Mouse (Mus musculus): ENCODE results near the gene Kcnc4.

Kcnc4 gene

DNA sequence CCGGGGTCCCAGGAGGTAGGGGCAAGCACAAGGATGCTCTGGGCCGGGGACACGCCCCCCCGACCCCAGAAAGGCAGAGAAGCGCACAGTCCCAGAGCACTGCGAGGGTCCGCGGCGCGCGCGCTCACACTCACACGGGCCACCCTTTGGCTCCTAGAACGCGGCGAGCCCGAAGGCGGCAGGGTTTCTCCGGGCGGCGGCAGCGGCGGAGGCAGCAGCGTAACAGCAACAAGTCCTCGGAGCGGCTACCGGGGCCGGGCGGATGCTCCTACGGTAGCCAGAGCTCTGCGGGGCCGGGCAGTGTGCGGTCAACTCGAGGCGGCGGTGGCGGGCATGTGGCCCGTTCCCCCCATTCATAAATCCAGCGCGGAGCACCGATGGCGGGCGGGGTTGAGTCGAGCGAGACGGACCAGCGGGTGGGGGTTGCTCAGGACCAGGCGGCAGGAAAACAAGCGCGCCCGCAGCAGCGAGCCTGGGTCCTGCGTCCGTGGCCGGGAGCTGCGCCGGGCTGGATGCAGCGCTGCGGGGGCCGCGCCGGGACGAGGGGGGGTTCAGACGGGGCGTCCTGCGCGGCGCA is at the start of gene Kcnc4:
Gene Kcnc4, minus strand, starts transcription at position 357 of the 577 bp plus-strand sequence.
- DNase-seq: no peak

DNA sequence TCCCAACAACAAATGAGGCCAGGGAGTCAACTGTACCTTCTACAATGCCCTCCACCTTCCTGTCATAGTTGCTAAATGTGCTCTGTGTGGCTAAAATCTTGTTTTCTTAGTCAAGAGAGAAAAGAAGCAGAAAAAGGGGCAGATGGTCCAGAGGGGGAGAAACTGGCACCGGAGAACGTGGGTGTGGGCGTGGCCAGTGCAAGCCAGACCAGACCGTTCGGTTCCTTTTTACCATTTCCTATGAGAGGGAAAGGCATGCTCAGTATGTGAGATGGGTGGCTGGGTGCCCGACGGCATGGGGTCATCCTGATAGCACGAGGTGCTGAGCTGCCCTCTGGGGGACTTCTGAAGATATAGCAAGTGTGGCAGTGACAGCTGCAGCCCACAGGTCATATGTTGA is 49.3 kb upstream of the Kcnc4 start:
- DNase-seq: no peak

DNA sequence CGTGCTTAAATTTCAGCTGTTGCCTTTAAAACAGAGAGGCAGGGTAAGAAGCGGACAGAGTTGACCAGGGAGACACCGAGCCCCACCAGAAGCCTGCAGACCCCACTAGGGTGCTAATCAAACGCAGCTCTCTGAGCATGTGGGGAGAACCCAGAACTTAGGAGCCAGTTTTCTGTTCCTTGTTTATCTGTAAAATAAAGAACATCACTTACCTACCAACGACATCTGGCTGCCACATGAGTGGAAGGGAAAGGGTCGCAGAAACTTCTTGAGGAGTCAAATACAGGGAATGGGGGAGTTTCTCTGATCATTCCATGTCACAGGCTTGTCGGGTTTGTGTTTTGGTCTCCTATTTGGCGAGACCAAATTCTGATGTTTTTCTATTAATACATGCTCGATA is 48.6 kb upstream of the Kcnc4 start:
- DNase-seq: no peak

DNA sequence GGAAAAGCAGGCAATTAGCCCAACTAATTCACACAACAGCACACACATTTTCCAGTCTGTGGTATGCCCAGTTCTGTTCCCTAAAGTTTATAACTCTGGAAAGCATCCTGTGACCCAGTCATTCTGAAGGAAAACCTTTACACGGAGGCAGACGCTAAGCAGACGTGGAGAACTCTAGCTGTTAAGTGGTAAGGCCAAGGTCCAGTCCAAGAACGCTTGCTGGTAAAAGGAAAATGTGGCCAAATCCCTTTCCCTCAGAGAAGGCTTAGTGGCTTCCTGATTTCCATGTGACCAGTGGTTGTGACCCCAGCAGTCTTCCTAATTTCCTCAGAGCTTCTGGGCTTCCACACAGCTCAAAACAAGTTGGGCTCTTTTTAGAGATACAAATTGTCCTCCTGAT is 47.2 kb upstream of the Kcnc4 start:
- DNase-seq: no peak

DNA sequence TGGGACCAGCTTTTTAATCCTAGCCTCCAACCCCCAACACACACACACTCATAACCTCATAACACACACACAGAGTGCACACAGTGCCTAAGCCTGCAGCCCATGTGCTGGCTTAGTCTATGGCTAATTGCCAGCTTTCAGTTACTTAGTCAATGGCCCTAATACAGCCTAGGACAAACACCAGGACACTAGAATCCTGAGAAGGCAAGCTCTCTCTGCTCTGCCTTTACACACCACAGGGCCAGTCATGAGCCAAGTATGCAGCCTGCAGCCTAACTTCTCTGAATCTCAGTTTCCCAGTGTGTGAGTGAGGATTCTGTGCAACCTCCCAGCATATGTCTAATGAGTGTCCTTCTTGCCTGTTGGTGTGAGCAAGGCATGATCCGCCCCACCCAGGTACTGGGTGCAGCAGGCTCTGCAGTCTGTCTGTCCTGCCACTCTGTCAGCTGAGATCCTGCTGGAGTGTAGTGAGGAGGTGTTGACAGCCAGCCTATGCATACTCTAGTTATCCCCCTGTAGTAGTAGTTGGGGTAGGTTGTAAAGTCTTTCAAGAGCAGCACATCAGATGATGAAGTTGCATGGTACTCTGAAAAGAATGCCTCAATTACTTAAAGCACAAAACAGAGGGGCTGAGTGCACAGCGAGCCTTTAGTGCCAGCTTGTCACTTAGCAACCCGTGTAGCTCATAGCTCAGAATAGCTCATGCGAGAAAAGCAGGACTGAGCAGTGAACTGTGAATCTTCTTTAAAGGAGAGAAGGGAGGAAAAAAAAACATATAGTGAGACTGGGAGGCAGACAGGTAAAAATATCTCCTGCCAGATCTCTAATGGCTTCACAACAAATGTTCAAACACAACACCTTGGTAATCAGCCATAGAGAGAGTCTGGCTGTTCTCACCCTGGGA is 46.4 kb upstream of the Kcnc4 start:
- DNase-seq: no peak

DNA sequence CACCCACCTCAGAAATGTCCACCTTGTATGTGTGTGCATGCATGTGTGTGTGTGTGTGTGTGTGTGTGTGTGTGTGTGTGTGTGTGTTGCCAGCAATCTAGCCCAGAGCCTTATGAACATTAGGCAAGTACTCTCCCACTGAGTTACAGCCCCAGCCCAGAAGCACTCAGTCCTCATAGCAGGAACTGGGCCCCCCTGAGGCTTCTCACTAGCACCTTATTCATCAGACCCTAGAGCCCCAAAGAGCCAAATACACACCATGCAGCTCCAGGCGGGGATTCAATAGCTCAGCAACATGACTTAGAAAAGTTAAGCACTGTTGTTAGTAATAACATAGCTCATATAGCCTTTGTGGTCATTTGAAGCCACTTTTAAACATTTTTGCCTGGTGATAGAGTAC is 45.2 kb upstream of the Kcnc4 start:
- DNase-seq: no peak

DNA sequence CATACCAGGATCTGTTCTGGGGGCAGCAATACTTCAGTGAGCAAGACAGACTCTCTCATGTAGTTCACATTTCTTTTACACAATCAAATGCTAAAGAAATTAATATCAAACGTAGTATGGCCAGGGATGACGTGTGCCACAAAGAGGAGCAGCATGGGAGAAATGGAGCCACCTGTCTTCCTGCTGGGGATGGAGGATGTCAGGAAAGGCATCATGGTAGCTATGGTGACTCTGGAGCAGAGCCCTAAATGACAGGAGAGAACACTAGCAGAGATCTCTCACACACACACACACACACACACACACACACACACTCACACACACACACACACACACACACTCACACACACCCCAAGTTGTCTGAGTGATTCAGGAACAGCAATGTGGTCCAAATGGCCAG is 44.4 kb upstream of the Kcnc4 start:
- no peak for DNase-seq

DNA sequence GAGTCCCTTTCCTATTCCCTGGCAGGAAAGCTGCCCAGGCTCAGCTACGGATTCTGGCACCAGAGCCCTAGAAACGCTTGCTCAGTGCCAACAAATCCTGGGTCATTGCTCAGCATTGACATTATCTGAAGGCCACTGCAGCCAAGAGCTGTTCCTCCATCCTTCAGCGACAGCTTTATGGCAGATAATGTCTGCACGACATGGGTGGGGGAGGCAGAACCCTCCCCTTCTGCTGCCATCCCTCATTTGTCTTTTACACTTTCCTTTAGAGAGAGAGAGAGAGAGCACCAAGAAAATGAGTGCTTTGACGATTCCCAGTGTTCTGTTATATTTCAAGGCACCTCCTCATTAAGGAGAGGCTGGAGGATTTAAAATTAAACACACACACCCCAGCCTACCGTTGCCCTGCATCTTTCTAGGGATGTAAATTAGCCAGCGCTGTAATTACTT is 42.4 kb upstream of the Kcnc4 start:
- DNase-seq: no peak

DNA sequence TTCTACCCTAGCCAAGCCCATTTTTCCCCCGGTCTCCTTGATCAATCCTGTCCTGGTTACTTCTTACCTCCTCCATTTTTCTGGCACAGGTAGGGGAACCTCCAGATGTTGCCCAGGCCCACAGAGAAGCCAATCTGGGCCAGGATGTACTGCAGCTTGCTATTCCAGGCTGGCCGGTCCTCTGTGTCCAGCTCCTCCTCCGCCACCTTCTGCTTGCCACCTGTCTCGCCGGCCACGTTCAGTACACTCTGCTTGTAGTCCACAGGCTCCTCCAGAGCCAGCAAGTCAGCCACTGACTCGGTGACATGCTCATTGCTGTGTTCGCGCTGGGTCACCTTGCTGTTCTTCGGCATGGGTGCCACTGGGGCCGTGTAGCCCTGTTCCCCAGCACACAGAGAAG is 40.9 kb upstream of the Kcnc4 start:
- DNase-seq: no peak

DNA sequence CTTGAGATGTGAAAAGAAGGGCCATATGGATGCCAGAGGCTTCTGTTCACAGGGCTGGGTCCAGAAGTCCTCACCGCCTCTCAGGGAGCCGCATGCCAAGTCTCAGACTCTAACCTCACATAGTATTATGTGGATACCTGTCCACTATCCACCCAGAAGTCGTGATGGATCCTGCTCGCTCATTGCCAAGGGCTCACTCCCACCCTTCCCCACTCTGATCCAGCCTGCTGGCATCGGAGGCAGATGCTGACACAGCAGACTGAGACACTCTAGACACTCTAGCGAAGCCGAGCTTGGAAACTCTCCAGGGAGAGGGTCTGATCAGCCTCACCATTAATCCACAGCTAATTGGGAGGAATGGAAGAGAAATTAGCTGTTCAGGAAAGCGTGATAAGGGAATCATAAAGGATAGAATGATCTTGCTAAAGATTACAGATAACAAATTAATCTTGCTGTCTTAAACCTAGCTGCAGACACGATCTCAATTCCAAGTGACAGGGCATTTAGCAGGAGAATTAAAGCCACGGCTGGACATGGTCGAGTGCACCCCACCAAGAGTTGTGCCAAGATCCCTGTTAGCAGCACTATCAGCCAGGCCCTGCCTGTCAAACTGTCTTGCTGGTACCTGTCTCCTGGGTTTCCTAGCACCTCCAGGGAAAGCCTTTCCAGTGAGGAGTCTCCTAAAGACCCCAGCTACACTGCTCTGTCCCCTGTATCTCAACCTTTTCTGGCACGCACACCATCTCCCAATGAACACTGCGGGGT is 36.9 kb upstream of the Kcnc4 start:
- DNase-seq: no peak

DNA sequence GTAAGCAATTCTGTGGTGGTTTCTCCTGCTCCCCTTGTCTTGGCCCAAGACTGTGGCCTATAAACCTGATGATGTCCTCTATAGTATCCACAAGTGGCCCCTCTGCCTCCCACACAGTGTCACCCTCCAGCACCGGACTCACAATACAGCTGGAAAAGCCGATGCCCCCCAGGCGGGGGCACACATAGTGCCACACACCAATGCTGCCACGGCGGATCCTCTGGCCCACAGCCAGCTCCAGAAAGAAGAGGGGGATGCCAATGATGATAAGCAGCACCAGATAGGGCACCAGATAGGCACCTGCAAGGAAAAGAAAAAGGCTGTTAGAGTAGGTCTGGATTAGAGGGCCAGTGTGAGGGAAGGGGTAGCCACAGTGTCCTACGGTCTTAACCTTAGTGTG is 36.2 kb upstream of the Kcnc4 start:
- no peak for DNase-seq

DNA sequence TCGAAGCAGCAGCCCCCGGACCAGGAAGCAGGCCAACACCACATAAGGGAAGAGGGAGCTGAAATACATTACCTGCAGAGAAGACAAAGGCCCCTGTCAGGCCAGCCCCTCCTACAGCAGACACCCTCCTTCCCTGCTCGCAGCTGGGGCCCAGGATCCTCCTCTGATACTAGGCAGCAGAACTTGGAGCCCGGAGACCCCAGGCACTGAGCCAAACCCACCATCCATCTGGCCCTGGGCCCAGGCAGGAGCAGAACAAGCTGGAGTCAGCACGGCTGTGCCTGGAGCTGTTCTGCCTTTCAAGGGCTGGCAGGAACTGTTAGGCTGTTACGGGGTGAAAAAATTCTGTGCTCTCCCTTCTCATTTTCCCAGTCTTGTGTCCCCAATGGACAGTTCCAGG is 32.1 kb upstream of the Kcnc4 start:
- DNase-seq: no peak

DNA sequence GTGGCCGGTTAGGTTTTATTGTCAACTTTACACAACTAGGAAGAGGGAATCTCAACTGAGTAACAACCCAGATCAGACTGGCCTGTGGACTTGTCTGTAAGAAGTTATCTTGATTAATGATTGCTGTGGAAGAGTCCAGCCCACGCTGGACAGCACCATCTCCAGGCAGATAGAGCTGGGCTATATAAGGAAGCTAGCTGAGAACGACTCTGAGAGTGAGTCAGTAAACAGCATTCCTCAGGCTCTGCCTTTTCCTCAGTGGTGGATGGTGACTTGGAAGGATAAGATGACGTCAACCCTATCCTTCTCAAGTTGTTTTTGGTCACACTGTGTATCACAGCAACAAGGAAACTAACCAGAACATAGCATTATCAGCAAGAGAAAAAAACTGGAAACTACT is 29.3 kb upstream of the Kcnc4 start:
- DNase-seq: no peak

DNA sequence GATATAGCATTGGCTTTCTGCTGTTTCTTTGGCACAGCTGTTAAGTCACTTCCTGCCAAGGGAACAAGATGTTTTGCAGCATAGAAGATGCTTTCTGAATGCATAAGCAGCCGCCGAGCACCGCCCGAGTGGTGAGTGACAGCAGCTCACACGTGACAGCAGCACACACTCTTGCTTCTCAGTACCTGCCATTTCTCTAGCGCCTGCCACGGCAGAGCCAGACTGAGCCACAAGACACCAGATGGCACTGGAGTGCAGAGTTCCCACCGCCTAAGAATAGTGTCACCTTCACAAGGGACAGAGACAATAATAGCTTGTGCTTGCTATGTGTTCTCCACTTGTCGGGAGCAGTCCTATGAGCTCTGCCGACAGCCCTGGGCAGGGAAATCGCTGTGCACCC is 23.9 kb upstream of the Kcnc4 start:
- no peak for DNase-seq

DNA sequence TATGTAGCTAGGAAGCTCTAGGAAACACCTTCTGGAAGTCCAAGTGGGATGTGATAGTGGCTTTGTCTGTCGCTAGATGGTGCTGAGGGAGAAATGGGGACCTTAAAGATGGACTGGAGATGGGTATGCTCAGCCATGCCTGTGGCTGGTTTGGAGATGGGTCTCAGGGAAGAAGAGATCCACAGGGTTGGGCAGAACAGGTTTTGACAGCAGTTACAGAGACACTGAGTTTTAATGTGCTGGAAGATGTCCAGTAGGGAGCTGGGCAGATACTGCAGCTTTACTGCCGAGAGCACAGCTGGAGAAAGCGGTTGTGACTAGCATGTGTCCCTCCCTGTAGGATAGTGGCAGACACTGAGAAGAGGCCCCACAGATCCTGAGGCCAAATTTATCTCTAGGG is 21.3 kb upstream of the Kcnc4 start:
- DNase-seq: no peak

DNA sequence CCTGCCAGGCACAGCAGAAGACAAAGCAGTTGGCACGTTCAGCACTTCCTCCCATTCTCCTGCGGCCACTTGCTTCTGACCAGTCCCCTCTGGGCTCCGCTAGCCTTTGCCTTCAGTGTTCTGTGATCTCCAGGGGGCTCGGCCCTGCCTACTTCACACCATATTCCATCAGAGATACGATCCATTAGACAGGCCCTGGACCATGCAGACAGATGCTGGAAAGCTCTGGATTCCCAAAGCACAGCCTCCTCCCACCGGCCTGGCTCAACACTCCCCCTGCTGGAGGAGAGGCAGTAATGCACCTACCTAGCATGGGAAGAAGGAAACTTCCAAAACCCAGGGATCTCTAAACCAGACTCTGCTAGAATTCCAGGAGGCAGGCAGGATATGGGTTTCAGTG is 12.8 kb upstream of the Kcnc4 start:
- DNase-seq: peak in 1 of 2 experiments; percentile 12

DNA sequence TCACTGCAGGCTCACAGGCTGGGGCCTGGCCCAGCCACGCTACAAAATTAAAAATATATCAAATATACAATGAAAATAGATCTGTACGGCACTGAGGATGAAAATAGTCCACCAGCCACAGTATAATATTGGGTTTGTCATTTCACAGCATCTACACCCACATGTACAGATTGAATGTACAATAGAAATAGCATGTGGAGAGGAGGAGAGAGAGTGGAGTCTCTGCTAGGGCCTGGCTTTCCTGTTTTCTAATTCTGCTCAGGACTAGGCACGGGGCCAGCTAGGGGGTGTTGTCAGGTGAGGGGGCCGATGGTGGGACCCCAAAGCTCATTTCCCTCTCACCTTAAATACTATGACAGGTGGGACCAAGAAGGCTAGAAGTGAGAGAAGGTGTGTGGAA is 9.7 kb upstream of the Kcnc4 start:
- no peak for DNase-seq

DNA sequence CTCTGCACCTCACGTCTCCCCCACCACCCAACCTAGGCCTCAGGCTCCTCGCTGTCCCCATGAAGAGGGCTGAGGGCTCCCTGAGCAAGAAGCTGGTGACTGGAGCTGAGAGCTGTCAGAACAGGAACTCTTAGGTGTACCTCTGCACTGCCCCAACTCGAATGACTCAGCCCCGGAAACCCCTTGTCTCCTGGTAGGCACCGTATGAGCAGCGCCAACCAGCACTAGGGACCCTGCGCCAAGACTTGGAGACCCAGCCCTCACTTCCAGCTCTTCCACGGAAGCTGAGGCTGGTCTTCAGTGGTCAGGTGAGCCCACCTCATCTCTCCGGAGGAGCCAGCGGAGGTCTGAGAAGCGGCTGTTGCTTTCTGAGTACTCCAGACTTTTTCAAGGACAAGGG is 8.8 kb upstream of the Kcnc4 start:
- no peak for DNase-seq

DNA sequence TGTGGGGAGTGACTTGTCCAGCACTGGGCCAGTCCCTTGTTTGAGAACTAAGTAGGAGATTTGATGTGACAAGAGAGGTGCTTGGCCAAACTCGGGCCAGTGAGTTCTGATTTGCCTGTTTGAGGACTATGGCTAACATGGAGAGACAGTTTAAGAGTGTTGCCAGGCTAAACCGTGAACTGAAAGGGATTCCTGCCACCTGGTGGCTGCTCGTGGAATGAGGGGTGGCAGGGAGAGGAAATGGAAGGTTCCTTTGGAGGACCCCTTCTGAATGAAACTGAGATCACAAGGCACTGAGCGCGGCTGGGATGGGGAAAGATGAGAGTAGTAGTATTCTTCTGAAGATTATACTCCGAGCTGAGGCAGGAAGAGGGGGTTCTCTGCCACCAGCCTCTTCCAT is 7.2 kb upstream of the Kcnc4 start:
- peak; percentile 42 to 53 for DNase-seq

DNA sequence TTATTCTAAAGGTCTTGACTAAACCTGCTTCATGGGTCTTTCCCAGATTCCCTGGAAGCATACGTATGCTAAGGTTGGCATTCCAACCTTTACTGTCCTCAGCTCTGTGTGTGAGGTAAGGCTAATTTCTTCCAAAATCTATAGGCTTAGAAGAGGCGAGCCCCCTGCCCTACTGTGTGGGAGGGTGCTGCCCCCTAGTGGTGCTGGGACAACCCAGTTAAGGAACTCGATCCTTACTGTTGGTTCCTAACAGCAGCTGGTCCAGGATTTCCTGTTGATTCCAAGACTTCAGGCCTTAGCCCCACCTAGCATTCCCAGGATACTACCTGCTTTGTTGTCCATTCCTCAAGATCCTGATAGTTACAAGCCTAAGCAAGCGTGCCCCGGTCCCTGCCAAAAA is 2.8 kb upstream of the Kcnc4 start:
- DNase-seq: peak; percentile 21 to 33

DNA sequence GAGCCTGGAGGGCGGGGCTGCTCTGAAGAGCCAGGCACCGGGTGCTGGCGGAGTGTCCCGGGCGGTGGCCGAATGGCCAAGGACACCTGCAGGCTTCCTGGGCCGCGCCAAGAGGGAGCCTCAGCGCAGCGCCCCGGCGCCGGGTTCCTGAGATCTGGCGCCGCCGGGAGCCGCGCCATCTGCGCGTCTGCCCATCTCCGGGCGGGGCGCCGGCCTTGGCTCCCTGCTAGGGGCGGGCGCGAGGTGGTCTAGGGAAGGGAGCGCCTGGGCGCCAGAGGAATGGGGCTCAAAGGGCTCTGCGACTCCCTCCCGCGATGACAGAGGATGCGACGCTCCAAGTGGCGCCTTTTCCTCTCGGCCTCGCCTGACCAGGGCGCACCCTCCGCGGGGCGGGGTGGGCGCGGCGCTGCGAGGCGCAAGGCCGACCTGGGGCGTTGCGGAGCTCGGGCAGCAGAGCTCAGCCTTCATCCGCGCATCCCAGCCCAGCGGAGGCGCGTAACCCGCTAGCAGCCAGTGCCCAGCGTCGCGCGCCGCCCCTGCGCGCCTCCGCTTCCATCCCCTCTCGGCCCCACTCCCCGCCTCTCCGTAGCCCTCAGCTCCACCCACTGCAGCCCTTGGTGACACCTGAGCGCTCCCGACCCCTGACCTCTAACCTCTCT is 550 bp upstream of the Kcnc4 start:
- no peak for DNase-seq

DNA sequence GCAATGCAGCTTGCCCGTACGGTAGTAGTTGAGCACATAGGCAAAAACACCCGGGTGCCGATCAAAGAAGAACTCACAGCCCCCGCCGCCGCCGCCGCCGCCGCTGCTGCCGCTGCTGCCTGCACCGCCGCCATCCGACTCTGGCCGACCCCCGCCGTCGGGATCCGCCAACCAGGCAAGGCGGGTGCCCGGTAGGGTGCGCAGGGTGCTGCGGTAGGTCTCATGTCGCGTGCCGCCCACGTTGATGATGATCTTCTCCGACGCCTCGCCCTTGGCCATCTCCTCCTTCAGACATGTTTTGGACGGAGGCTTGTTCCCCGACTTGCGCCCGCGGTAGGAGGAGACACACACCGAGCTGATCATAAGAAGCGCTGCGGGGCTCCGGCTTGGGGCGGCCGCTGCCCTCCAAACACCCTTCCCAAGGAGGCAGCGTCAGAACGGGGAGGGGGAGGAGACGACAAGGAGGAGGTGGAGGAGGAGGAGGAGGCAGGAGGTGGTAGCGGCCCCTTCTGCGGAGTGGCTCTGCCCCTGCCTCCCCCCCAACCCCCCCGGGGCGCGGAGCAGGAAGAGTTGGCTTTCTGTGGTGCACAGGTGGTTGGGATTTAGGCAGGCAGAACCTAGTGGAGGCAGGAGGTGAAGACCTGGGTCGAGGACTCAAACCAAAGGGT is 690 bp downstream of the Kcnc4 start:
- no peak for DNase-seq

DNA sequence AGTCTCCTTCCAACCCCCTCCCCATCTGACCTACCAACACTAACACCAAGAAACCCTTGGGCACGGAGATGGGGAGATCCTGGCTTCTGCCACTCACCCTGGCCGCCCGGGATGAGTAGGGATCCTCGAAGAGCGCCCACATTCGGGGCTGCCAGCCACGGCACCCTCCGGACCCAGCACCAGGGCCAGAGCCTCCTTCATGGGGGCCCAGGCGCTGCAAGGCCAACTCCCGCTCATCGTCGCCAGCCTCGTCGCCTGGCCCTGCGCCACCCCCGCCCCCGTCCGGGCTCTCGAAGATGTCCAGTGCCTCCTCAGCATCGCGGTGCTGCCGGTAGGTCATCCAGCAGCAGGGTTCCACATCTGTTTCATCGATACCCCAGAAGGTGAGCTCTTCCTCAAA is 1.2 kb downstream of the Kcnc4 start:
- DNase-seq: no peak
